Mouse (Mus musculus): ENCODE results near the gene Mcu.

The Mcu gene

GRCm38 (mm10) chr10:59616522-59616921 lies at the start of gene Mcu:
Mcu (minus strand) TSS chr10:59616692.
- peak; percentile 97 for DNase-seq (ENCODE audit: low read depth, low spot score)

DNA sequence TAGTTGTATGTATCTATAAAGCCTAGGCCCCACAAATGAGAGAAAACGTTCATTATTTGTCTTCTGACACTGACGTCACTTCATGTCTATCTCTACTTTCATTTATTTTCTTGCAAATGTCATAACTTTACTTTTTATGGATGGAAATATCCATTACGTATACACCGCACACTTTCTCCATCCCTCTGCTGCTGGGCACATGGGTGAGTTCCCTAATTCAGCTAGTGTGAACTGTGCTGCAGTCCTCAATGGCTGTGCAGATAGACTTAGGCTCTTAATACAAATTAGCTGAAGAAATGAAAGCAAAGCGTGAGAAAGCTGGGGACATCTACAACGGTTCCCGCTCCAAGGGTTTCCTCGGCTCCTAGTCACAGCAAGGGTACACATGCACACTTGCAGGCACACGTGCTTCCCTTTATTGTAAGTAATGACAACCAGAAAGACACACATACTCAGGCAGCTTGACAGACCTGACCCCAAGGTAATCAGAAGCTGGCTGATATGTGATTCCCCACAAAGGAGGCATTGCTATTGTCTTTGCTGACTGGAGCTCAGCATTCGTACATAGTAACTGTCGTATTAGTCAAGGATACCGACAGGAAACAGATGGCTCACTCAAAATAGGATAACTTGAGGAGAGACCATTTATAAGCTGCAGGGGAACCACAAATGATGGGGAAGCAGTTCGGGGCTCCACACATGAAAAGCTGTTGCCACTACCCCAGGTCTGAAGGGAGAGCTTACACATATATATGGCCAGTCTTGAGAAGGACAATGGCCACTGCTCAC lies 49.2 kb upstream of the Mcu start:
- DNase-seq (ENCODE audit: low read depth, low spot score), result no peak

- no peak for DNase-seq (ENCODE audit: low read depth, low spot score)
Observed at GRCm38 (mm10) chr10:59664765-59665164, 48.3 kb upstream of the Mcu start.

GRCm38 (mm10) chr10:59656799-59657198 lies 40.3 kb upstream of the Mcu start:
- no peak for DNase-seq (ENCODE audit: low read depth, low spot score)

DNA sequence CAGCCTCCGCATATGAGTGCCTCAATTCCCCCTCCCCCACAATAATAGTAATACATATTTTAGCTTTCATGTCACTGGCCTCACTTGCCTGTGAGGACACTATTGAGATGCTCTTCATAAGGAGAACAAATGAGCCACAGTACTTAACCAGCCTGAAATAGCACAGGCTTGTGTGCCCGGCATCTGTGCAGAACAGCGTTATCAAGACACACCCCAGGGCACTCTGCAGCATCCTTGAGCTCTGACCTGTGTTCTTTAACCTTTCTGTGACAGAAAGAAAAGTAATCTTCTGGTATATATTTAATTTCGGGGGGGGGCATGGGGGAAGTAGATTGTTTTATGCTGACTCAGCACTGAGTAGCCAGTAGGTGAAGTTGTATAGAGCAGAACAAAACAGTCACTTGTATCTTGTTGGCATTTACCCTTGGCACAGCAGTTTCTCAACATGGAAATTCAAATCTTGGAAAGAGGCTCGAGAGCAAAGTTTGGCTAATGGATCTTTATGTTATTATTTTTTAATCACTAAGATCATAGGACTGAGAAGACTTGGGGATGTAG lies 30.4 kb upstream of the Mcu start:
- no peak for DNase-seq (ENCODE audit: low read depth, low spot score)

DNA sequence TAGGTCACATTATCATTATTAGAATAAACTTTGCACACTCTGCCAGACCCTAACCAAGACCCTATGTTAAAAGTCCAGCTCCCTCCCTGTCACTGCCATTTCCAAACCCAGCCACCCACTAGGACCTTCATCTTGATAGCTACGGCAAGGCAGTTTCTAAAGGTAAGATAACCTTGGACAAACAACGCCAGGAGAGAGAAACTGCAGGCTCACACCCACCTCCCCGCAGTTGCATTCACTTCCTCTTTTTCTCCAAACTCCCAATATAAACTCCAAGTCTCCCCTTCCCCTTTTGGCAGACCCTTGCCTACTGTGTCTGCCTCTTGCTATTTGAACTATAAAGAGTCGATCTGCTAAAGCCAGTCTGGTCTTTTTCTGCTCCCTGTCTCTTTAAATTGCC lies 28.7 kb upstream of the Mcu start:
- DNase-seq (ENCODE audit: low read depth, low spot score), result no peak

DNA sequence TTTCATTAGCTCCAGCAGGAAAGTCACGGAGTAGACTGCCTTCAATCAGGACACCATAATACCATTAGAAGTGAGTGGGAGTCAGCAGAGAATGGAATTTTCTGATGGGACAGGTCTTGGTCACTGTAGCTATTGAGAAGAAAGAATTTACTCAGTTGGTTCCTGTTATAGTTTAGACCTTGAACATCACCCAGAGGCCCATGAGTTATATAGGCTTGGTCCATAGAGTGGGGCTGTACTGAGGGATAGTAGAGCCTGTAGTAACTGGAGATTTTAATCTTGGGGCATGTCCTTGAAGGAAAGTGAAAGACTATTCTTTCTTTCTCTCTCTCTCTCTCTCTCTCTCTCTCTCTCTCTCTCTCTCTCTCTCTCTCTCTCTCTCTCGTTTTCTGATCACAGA lies 28.2 kb upstream of the Mcu start:
- DNase-seq (ENCODE audit: low read depth, low spot score), result no peak

DNA sequence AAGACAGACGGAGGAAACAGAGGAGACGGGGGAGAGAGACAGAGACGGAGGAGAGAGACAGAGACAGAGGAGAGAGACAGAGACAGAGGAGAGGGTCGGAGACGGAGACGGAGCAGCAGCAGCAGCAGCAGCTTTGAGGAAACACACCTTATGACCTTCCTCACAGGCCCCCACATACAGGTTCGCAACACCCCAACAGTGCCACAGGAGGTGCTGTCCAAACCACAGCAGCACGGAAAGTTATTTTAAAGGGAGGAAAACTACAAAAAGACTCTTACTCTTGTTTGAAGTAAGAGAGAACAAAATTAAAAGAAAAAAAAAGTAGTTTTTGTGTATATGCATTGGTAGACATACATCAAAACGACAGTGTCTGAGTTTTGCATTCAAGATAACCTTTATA lies 27.2 kb upstream of the Mcu start:
- DNase-seq (ENCODE audit: low read depth, low spot score), result no peak

GRCm38 (mm10) chr10:59642659-59643377 lies 26.3 kb upstream of the Mcu start:
- no peak for DNase-seq (ENCODE audit: low read depth, low spot score)

GRCm38 (mm10) chr10:59638576-59638975 lies 22.1 kb upstream of the Mcu start:
- no peak for DNase-seq (ENCODE audit: low read depth, low spot score)

DNA sequence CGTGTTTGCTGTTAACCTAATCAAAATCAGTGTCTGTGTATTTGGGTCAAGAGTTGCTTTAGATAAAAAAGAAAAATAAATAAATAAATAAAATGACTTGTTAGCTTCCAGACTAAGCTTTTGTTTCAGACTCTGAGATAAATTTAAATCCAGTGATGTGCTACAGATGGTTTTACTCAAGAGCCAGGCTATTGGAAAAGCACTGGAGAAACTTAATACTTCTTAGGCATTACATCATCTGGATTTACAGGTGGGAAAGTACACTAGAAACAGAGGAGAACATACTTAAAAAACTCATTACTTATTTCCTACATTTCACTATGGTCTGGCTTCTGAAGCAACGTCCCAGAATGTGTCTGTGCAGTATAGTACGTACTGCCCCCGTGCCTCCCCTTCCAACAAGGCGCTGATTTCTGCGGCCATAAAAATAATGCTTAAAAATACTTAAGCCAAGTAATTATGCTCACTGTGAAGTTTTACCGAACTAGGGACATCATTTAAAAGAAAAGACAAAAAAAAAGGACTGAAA lies 21.2 kb upstream of the Mcu start:
- DNase-seq (ENCODE audit: low read depth, low spot score), result no peak

- no peak for DNase-seq (ENCODE audit: low read depth, low spot score)
Observed at GRCm38 (mm10) chr10:59636751-59637533, 20.4 kb upstream of the Mcu start.

GRCm38 (mm10) chr10:59636048-59636447 lies 19.6 kb upstream of the Mcu start:
- no peak for DNase-seq (ENCODE audit: low read depth, low spot score)

DNA sequence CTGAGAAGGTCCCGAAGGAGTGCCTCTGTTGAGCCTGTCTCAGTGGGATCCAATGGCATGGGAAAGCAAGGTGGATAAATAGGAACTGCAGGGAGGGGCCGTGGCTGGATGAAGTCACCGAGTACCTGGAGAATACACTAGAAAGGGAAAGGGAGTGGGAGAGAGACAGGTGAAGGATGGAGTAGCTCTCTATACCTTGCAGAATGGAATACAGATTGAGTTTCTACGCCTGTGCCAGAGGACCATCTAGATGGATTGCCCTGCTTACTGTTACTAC lies 13.0 kb upstream of the Mcu start:
- no peak for DNase-seq (ENCODE audit: low read depth, low spot score)

DNA sequence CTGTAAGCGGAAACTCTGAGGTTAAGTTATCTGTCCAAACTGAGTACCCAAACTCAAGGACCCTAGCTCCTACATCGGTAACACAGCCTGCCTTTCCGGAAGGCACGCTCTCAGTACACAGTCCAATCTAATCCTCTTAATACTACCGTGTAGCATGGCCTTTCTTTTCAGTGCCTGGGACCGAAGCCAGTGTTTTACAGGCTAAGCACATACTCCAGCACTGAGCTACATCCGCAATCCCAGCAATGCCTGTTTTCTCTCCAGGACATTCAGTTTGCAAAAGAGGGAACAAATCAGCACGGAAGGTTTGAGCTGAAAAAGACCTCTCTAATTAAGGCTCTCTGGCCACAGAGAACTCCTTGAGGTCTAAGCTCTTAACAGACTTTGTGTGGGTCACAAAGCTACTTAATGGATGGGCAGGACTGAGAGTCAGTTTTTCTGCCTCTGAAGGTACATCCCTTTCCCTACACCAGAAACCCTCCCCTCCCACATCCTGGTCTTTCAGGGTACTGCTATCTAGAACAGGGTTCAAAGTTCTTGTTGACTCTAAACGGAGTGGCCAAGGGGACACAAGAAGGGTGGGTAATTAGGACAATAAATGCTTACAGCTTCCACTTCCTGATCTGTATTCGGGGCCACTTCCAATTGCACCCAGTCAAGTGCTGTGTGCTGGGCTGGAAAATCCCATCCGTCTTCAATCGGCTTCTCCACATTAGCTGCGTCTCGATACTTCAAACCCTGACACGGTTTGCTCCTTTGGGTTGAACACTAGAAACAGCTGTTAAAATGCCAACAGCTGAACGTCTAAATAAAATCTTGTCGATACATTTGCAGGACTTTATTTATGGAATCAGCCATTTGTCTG lies 12.4 kb upstream of the Mcu start:
- no peak for DNase-seq (ENCODE audit: low read depth, low spot score)

DNA sequence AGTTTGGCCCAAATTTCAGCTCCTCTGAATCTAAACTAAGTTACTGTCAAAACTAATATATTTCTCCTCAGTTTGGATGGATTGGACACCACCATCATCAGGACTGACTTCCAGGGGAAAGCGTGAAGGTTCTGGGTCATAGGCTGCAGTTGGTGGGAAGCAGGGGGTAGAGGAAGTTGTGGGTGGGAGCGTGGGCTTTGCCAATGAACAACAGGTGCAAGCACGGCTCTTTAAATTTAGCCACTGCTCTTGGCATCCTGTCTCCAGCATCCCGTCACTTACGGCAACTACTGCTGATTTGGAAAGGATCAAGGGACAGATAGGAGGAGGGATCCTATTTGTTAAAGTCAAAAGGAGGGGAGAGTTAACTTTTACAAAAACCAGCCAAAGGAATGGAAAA lies 7.0 kb upstream of the Mcu start:
- no peak for DNase-seq (ENCODE audit: low read depth, low spot score)

- no peak for DNase-seq (ENCODE audit: low read depth, low spot score)
Observed at GRCm38 (mm10) chr10:59621355-59621754, 4.9 kb upstream of the Mcu start.

DNA sequence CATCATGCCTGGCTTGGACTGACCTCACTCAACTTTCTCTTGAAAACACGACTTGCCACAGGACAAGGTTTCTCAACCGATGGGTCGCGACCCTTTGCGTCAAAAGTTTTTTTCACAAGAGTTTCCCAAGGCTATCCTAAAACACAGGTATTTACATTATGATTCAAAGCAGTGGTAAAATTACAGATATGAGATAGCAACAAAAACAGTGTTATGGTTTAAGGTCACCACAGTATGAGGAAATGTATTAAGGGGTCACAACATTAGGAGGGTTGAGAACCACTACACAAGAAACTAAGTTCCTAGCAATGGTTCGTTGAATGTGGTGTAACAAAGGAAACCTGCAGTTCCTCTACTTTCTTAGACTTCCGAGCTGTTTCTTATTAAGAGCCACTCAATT lies 1.3 kb upstream of the Mcu start:
- DNase-seq (ENCODE audit: low read depth, low spot score), result no peak

- DNase-seq (ENCODE audit: low read depth, low spot score), result peak; percentile 82
Observed at GRCm38 (mm10) chr10:59615981-59616520, 441 bp downstream of the Mcu start, which contains the start of gene Gm10322. Gm10322 (plus strand) TSS chr10:59616063.

DNA sequence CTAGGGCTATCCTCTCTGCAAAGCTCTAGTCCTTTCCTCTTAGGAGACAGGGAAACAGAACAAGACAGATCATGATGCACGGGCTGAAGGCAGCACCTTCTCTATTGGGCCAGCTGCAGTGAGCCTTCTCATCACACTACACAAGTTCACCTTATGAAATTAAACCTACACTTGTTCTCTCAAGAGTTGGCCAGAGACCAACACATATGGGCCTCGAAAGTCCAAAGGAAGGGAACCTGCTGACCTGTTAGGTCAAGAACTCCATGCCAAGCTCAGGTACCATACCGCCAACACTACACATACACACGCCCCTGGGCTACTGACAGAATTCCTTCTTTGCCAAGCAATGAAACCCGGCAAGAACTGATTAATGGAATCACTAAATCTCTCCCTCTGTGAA lies 1.1 kb downstream of the Mcu start:
- no peak for DNase-seq (ENCODE audit: low read depth, low spot score)

GRCm38 (mm10) chr10:59614141-59614540 lies 2.4 kb downstream of the Mcu start:
- DNase-seq (ENCODE audit: low read depth, low spot score), result no peak

Data from R1 (cell line).